Mouse (Mus musculus): ENCODE data around the gene Grem1.

Grem1 gene

DNA sequence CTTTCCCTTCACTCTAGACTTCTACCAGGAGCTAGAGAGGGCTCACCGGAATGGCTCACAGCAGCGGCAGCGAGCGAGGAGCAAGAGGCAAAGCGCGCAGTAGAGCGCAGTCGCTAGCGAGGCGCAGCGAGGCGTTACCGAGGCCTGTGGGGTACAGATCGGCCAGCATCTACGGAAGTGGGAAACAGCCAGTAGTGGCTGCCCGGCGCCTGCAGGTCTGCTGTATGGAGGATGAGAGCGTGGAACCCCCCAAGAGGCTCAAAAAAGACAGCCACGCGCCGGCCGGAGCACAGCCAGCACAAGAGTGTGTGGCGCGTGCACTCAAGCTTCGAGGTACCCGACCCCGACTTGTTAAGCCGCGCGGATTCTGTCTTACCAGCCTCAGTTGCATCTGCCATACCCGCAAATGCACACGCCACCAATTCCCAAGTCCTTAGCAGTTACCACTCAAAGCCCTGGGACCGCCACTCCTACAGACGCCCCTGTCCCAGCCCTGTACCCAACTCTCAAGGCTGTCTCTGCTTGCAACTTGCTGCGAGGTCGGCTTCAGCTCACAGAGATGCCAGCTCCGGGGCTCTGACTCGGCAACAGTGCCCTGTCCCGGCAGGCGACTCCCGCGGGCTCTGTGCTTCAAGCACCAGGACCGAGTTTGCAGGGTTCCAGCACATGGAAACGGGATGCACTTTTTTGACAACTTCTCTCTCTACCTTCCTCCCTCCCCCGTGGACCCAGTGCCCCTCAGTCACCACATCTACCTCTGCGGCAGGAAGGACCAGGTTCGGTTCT is 728 bp downstream of the Grem1 start:
- no peak for DNase-seq

DNA sequence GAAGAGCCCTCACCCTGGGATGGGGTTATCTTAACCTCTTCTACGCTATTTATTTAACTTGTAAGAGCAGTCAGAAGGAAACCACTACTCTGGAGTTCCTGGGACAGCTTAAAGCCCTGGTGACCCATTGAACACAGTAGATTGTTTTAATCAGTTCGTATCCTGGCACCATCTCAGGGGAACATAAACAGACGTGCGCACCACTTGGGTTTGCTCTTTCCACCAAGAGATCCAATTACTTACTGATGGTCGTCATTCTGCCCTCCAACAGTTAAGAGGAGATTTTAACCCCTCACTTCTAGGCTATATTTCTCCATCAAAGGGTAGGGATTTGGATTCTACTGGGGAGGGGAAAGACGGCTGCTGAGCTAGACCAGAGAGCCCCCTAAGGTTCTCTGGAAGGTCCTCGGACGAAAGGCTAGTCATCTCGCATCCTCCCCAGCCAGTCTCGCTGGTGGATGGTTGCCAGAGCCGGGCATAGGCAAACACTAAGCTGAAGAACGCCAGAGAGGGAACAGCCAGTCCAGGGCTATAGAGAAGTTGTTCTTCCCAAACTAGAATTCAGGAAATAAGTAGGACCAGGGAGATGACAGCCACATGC is 1.4 kb downstream of the Grem1 start:
- no peak for DNase-seq

- peak in 1 of 2 experiments; percentile 20 for DNase-seq
Observed at GRCm38 (mm10) chr2:113749721-113750120, 8.7 kb downstream of the Grem1 start.

DNA sequence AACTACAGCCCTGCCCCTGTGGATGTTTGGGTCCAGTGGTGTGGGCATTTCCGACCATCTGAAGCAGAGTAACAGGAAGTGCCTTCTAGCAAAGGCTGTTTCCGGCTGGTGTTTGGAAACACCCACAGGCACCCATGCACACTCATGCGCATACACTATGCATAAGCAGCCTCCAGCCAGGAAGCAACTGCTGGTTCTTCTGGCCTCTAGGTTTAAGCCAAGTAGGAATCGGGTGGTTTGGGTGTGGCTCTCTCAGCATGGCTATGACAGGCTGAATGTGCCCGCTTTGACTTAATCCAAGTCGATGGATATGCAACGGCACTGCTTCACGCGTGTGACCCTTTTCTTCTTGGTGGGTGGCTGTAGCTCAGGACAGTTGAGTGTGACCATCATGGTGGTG is 9.1 kb downstream of the Grem1 start:
- peak in 1 of 2 experiments; percentile 20 for DNase-seq

GRCm38 (mm10) chr2:113728581-113728980 is 29.9 kb downstream of the Grem1 start:
- DNase-seq = no peak

DNA sequence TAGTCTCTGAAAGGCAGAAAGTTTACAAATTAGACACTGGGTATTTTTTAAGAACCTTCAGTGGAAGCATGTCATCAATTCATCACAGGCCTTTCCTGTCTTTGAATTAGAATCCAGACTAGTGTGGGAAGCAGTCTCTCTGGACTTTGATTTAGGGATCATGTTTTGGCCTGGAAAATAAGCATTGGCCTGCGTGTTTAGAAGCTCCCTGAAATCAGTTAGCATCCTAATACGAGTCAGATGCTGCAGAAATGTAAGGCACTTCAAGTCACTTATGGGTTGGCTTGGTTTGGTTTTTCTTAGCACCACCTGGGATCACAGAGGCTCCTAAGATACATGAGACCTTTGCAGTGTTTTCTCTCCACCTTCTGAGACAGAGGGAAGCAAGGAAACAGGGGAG is 43.6 kb downstream of the Grem1 start:
- no peak for DNase-seq

DNA sequence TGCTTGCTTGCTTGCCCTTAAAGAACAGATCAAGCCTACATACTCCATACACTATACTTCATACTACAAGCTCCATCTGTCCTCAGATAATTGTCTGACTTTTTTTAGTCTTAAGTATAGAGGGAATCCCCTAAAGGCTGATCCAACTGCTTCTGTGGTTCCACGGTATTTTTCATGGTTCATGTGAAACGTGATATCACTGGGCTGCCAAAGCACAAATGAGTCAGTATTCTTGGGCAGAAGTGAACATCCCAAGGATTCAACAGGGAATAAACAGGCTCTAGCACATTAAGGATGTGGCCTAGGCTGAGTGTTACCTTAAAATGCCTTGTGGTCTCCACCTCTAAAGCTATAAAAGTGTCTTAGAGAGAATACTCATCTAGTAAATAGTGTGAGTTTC is 45.0 kb downstream of the Grem1 start:
- no peak for DNase-seq

GRCm38 (mm10) chr2:113707507-113707906 is 50.9 kb downstream of the Grem1 start:
- no peak for DNase-seq

DNA sequence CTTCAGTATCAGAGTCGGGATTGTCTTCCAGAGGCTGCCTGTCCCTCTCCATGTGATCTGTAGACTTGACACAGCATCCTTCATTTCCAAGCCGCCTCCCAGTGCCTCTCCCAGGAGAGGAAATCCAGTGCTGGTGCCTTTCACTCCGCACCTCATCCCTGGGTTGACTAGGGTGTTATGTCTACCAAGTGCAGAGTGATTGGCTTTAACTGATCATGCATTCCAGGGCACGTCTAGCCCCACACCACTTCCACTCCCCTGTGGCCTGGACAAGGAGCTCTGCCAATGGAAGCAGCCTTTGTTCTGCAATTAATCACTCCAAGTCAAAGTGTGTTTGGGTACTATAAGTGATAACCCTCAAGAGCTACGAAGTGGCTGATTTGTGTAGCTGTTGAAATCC is 56.9 kb downstream of the Grem1 start:
- DNase-seq = peak in 1 of 2 experiments; percentile 37

DNA sequence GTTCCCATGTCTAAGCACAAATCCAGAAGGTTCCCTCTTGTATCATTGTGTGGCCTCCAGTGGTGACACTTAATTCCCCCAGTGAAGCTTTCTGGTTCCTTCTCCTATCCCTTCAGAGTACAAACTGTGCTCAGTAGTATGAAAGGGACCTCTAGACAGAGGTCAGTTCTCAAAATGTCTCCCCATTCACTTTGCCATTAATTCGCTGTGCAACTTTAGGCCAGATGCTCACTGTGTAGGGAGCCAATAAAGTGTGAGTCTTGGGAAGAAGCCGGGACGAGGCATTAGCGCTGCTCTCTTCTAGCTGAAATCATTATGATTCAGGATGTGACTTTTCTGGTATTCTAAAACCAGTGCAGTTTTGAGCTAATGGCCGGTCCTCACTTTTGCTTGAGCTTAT is 61.8 kb downstream of the Grem1 start:
- no peak for DNase-seq

DNA sequence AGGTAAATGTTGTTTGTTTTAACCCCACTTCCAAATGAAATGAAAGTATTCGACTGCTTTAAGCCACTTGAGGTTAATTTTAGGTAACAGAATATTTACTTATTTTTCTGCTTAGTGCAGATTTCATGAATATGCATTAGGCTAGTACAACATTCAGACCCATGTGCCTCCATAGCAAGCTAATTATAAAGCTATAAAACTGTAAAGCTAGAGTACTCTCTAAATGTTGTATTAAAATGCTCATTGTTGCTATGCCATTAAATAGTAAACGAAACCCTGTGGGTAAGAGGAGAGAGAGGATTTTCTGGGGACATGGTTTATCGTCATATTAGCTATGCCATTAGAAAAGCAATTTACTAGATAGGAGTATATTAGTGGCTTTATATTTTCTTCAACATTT is 62.2 kb downstream of the Grem1 start:
- no peak for DNase-seq

Data from lung, postnatal 4 days (tissue).